Mouse (Mus musculus) intestine, postnatal 0 days (tissue): ENCODE results near the gene Spesp1. TPM values are rescaled to one million over a fixed set of nuclear protein-coding genes. Genes with fewer than 3 reads are reported as not detected.

Experiments
- ATAC-seq: fragments of 200-750 bp; cut with Nextera tagmentation; 2 replicates; pipeline ENCODE4 v1.8.0; 2017; ENCODE audit warnings: mild to moderate bottlenecking, moderate TSS enrichment, moderate library complexity
- H3K27ac ChIP-seq: fragments of 300-500 bp; sonication (generic); 2 replicates; pipeline ENCODE4 v1.5.1; 2014; ENCODE audit warnings: mild to moderate bottlenecking, low read depth, low read length, moderate library complexity
- H3K27me3 ChIP-seq: fragments of 300-500 bp; sonication (generic); replicated peaks from 2 replicates; pipeline ENCODE4 v1.6.1; 2014; ENCODE audit warnings: low read length, mixed read lengths; ENCODE audit not compliant: control insufficient read depth, insufficient read depth
- H3K36me3 ChIP-seq: fragments of 300-500 bp; sonication (generic); 2 replicates; pipeline ENCODE4 v1.6.1; 2014; ENCODE audit warnings: mild to moderate bottlenecking, moderate library complexity; ENCODE audit not compliant: control insufficient read depth, insufficient read depth
- H3K4me1 ChIP-seq: fragments of 300-500 bp; sonication (generic); replicated peaks from 2 replicates; pipeline ENCODE4 v1.6.1; 2014; ENCODE audit warnings: antibody characterized with exemption, low read length, mixed read lengths; ENCODE audit not compliant: control insufficient read depth, insufficient read depth
- H3K4me2 ChIP-seq: fragments of 300-500 bp; sonication (generic); replicated peaks from 2 replicates; pipeline ENCODE4 v1.6.1; 2014; ENCODE audit warnings: low read depth, mild to moderate bottlenecking, moderate library complexity
- H3K4me3 ChIP-seq: fragments of 300-500 bp; sonication (generic); 2 replicates; pipeline ENCODE4 v1.5.1; 2014; ENCODE audit warnings: low read depth, low read length
- H3K9ac ChIP-seq: fragments of 300-500 bp; sonication (generic); 2 replicates; pipeline ENCODE4 v1.6.1; 2014; ENCODE audit warnings: mild to moderate bottlenecking, low read depth, low read length
- H3K9me3 ChIP-seq: fragments of 300-500 bp; sonication (generic); 2 replicates; pipeline ENCODE4 v1.6.1; 2016; ENCODE audit warnings: mixed run types; ENCODE audit not compliant: control insufficient read depth
- CTCF ChIP-seq: sonication (generic); IDR thresholded peaks from 2 replicates; pipeline ENCODE4 v1.5.1; 2016; ENCODE audit warnings: low read depth, mild to moderate bottlenecking, control low read depth, antibody characterized with exemption, moderate library complexity
- WGBS: fragments of 180-500 bp; shearing (Covaris S2); extraction: QIAGEN DNeasy Blood & Tissue Kit; methylation state at CpG from one replicate; pipeline ENCODE4 v1.1.7; 2014; 5-methylcytosine and 5-hydroxymethylcytosine counted together
- polyA plus RNA-seq: library from polyadenylated mRNA; unstranded; fragments of >200 nt; fragmentation: Nextera tagmentation; extraction: Ambion mirVana; gene quantifications from 2 replicates; pipeline ENCODE4 v1.2.1, GENCODE M21; 2015

Gene Spesp1
- polyA plus RNA-seq, 1 experiment from 2014 or later, result not detected

DNA sequence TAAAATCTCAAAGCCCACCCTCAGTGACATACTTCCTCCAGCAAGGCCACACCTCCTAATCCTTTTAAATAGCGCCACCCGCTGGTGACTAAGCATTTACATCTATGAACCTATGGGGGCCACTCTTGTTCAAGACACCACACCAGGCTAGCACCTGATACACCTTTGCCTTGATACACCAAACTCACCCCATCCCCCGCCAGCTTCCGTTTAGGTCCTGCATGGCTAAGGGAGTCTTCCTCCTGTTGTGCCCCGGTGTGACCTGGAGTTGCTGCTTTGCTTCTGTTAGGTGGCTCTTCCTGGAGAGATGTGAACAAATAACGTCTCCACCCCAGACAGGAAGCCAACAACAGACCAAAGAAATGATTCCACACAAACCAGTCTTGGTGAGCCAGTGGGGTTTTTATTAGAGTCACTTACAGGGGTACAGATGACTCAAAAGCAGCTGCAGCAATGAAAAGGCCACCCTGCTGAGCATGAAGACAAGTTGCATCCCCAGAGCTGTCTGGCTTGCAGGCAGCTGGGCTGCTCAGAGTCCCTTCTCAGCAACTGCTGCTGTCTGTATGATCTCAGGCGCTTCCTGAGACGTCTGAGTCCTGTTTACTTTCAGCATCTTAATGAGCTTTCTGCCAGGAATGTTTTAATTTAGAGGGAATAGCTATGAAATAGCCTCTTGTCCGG, 26.0 kb downstream of the Spesp1 start:
- H3K4me1 ChIP-seq, result no peaks in the 10 kb centered on the region
- H3K36me3 ChIP-seq, result no peaks in the 10 kb centered on the region
- H3K9me3 ChIP-seq, result no peaks in the 10 kb centered on the region
- H3K27me3 ChIP-seq, result no peaks in the 10 kb centered on the region
- TF ChIP-seq CTCF, result peak; percentile 23; the same call in 1 of the 2 replicates
- H3K4me3 ChIP-seq, result no peak overlapping the region
- no peak overlapping the region for H3K27ac ChIP-seq
- ATAC-seq, result no peak
- WGBS, result 59% methylated on average over 9 of the region's 9 CpGs
- no peak overlapping the region for H3K4me2 ChIP-seq
- H3K9ac ChIP-seq, result no peak overlapping the region

DNA sequence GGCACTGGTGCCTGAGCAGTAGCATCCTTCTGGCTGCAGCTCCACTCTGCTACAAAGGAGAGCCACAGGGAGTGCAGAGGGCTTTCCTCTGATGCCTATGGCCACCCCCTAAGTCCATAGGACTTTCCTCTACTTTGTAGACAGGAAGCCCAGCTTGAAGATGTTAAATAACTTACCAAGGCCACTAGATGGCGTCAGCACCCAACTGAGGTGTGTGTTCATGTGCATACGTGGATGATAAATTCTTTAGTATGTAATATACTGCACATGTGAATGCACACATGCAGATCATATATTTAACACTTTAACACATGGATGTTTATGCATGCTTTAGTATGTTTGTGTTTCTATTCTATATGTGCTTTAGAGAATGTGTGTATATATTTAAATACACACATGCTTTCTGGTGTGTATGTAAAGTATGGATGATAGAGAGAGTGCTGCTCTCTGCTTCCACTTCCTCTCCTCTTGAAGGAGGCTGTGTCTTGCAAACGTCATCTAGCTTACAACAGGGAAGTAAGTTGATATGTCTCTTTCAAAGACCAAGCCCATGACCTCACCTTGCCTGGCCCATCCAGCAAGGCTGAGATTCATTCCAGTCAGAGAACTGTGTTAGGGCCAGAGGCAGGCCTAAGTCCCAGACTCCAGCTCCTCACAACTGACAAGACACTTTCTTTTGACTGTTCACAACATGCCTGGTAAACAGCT, 28.1 kb downstream of the Spesp1 start:
- no peak overlapping the region for H3K4me3 ChIP-seq
- no peaks in the 10 kb centered on the region for H3K9me3 ChIP-seq
- no peak overlapping the region for H3K4me2 ChIP-seq
- ATAC-seq, result no peak
- WGBS, result 10% methylated on average over 3 of the region's 3 CpGs
- no peaks in the 10 kb centered on the region for H3K27me3 ChIP-seq
- H3K9ac ChIP-seq, result no peak overlapping the region
- no peaks in the 10 kb centered on the region for H3K36me3 ChIP-seq
- H3K27ac ChIP-seq, result no peak overlapping the region
- TF ChIP-seq CTCF, result peak; percentile 77
- no peaks in the 10 kb centered on the region for H3K4me1 ChIP-seq

DNA sequence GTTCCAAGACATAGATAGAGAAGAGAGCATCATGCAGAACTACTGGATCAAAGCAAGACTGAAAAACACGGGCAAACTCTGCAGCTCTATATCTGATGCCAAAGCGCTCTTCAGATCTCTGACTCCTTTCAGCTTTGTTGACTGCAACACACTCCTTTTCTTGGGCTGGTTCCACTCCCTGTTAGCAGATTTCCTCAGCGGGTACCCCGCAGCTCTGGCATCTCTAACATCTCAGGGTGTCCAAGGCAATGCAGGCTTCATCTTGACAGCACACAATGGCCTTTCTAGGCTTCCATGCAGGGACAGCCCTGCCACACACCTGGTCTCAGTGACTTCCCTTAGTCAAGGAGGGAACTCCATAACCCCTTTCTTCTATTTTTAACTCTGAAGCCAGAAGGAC, 31.7 kb downstream of the Spesp1 start:
- no peak overlapping the region for H3K27ac ChIP-seq
- 87% methylated on average over 4 of the region's 4 CpGs for WGBS
- H3K4me2 ChIP-seq, result no peak overlapping the region
- H3K27me3 ChIP-seq, result no peaks in the 10 kb centered on the region
- ATAC-seq, result no peak
- H3K36me3 ChIP-seq, result no peaks in the 10 kb centered on the region
- H3K4me1 ChIP-seq, result 0 out of 2 replicates have a peak, but pooled peaks cover 4% of the 10 kb centered on the region
- no peak overlapping the region for H3K9ac ChIP-seq
- H3K4me3 ChIP-seq, result no peak overlapping the region
- no peaks in the 10 kb centered on the region for H3K9me3 ChIP-seq
- no peak for TF ChIP-seq CTCF

DNA sequence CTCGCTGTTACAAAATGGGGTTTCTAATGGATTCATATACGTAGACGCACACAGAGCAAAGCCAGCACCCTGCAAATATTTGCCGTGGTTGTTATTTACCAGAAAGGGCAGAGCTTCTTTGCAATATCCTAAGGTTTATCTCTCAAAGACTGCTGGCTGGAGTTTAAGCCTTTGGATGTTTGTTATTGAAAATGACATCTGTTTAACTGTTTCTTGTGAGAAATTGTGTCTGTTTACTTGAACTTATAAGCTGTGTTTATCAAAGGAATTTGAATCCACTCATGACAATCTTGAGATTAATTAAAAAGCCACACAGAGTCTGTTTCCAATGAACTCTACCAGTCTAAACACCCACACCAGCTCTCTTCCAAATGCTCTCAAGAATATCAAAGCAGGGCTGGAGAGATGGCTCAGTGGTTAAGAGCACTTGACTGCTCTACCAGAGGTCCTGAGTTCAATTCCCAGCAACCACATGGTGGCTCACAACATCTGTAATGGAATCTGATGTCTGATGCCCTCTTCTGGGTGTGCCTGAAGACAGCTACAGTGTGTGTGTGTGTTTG, 35.5 kb downstream of the Spesp1 start:
- Histone ChIP-seq H3K4me3 (no peak overlapping the region), H3K27me3 (no peaks in the 10 kb centered on the region), H3K27ac (no peak overlapping the region), H3K4me2 (peak overlapping the region; percentile 13; the same call in 1 of the 2 replicates), H3K9me3 (no peaks in the 10 kb centered on the region), H3K36me3 (no peaks in the 10 kb centered on the region), H3K9ac (no peak overlapping the region), H3K4me1 (0 out of 2 replicates have a peak, but pooled peaks cover 4% of the 10 kb centered on the region)
- ATAC-seq, result no peak
- 21% methylated on average over 4 of the region's 4 CpGs for WGBS
- no peak for TF ChIP-seq CTCF

DNA sequence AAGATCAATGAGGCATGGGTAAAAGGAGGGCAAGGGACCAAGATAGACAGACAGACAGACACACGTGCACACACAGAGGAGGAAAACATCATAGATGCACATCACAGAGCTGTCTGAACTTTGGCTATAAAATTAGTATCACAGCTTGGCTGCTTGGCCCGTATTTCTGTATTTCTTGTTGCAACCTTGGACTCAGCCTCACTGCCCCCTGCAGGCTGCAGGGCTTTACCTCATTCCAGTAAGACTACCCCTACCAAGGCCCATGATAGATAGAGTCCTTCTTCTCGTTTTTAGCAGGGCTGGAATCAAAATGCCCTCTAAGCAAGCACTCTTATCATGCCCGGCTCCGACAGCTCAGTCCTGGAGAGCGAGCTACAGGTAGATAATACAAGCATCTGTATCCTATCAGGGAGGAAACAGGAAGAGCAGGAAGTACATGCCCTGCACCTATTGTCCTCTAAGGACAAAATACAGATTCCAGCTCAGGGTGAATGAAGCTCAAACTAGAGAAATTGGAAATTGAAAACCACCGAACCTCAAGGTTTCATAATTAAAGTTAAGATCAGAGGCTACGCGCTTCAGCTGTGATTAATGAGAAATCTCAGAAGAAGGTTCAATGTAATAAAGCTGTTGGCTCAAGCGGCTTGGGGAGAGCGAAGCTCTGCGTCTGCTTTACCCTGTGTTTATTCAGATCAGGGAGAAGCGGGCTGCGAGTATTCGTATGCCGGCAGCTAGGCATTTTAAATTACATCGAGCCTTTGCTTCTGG, 36.2 kb downstream of the Spesp1 start:
- Histone ChIP-seq H3K9ac (no peak overlapping the region), H3K36me3 (no peaks in the 10 kb centered on the region), H3K4me1 (0 out of 2 replicates have a peak, but pooled peaks cover 4% of the 10 kb centered on the region), H3K9me3 (no peaks in the 10 kb centered on the region), H3K4me2 (peak overlapping the region; percentile 13; the same call in 1 of the 2 replicates), H3K27ac (no peak overlapping the region), H3K4me3 (no peak overlapping the region), H3K27me3 (no peaks in the 10 kb centered on the region)
- TF ChIP-seq CTCF, result peak; percentile 71
- no peak for ATAC-seq
- WGBS, result 26% methylated on average over 17 of the region's 17 CpGs

DNA sequence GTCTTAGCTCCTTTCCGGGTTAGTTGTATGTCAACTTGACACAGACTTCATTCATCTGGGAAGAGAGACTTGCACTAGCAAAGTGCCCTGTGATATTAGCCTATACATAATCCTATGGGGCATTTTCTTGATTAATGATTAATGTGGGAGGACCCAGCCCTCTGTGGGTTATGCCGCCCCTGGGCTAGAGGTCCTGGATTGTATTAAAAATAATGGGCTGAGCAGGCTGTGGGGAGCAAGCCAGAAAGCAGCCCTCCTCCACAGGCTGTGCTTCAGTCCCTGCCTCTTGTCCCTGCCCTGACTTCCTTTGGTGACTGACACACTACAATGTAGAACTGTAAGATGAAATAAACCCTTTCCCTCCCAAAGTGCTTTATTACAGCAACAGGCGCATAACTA, 37.4 kb downstream of the Spesp1 start:
- H3K9me3 ChIP-seq, result no peaks in the 10 kb centered on the region
- ATAC-seq, result peak; percentile 42
- H3K4me1 ChIP-seq, result 0 out of 2 replicates have a peak, but pooled peaks cover 4% of the 10 kb centered on the region
- no peak overlapping the region for H3K27ac ChIP-seq
- H3K9ac ChIP-seq, result no peak overlapping the region
- 38% methylated on average over 3 of the region's 3 CpGs for WGBS
- H3K27me3 ChIP-seq, result no peaks in the 10 kb centered on the region
- no peak for TF ChIP-seq CTCF
- H3K4me2 ChIP-seq, result peak overlapping the region; percentile 61
- H3K4me3 ChIP-seq, result 0 out of 2 replicates have a peak overlapping the region, but pooled peaks have one; percentile 16
- H3K36me3 ChIP-seq, result no peaks in the 10 kb centered on the region
